Mouse (Mus musculus): ENCODE results near the gene Nol3. TPM values are rescaled to one million over a fixed set of nuclear protein-coding genes. Genes with fewer than 3 reads are reported as not detected.
"Not testable (repeated sequence)": the region's sequence is repeated elsewhere in the genome, so short reads cannot be mapped to it uniquely, and the experiment has no call there.

The Nol3 gene
- polyA plus RNA-seq, 1 experiment from 2014 or later, result 3.0 TPM

DNA sequence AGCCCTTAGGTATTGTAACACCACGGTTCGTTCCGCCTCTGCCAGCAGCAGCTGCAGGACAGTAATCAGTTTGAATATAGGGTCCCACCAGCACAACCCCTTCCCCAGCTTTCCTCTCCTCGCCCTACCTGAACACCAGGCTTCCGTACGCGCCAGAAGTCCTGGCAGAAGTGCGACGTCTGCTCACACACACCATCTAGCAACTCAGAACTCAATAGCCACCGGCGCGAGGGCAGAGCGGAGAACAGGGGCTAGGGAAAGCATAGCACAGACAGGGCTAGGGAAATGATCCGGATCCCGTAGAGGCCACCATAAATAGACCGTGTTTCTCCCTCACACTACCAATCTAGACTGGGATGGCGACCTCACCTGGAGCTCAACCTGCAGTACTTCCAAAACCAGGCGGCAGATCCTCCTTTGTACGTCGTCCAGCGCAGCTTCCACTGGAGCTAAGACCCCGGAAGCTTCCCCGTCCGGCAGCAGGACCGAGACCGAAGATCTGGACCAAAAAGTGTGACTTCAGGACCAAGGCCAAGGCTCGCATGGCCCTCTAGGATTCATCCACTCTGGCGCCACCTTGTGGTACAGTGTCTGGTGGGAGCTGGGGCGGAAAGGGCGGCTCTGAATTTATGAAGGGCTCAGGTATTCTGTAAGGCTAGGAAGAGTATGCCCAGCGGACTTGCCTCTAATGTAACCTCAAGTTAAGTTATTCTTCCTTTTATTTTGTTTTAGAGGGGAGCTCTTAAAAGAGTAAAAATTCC lies 14.8 kb downstream of the Nol3 start:
- Histone ChIP-seq H3K9ac (replicated peaks; ENCODE audit: low read length) (peak overlapping the region; percentile 7; the same call in 1 of the 2 replicates), H3K27me3 (ENCODE audit: control insufficient read depth, insufficient read depth, low read length) (peaks cover 10% of the 10 kb centered on the region; the same call in 1 of the 2 replicates), H3K4me2 (ENCODE audit: low read length) (peak overlapping the region; percentile 67), H3K36me3 (ENCODE audit: control insufficient read depth, insufficient read depth, low read length) (no peaks in the 10 kb centered on the region), H3K9me3 (ENCODE audit: control insufficient read depth, low read length) (no peaks in the 10 kb centered on the region), H3K27ac (replicated peaks; ENCODE audit: low read depth, low read length) (no peak overlapping the region), H3K4me3 (replicated peaks; ENCODE audit: low read depth, low read length) (peak overlapping the region; percentile 49), H3K4me1 (ENCODE audit: control insufficient read depth, insufficient read depth, low read length) (peaks cover 38% of the 10 kb centered on the region)
- DNase-seq (peak; percentile 90), ATAC-seq (ENCODE audit: low FRiP score, low TSS enrichment) (no peak)
- 4% methylated on average over 31 of the region's 31 CpGs for whole genome bisulfite sequencing

- H3K4me1 ChIP-seq (ENCODE audit: control insufficient read depth, insufficient read depth, low read length), result peaks cover 32% of the 10 kb centered on the region
- WGBS, result 82% methylated on average over 8 of the region's 8 CpGs
- DNase-seq; H3K4me2 ChIP-seq (ENCODE audit: low read length); H3K27ac ChIP-seq (replicated peaks; ENCODE audit: low read depth, low read length); ATAC-seq (ENCODE audit: low FRiP score, low TSS enrichment); H3K36me3 ChIP-seq (ENCODE audit: control insufficient read depth, insufficient read depth, low read length); H3K9me3 ChIP-seq (ENCODE audit: control insufficient read depth, low read length); H3K9ac ChIP-seq (replicated peaks; ENCODE audit: low read length); H3K27me3 ChIP-seq (ENCODE audit: control insufficient read depth, insufficient read depth, low read length); H3K4me3 ChIP-seq (replicated peaks; ENCODE audit: low read depth, low read length): not testable (repeated sequence)
These were observed 15.4 kb downstream of the Nol3 start for GRCm38 (mm10) chr8:105291364-105291763.

GRCm38 (mm10) chr8:105291802-105292201 lies 15.9 kb downstream of the Nol3 start:
- H3K4me2 ChIP-seq (ENCODE audit: low read length); H3K27ac ChIP-seq (replicated peaks; ENCODE audit: low read depth, low read length); DNase-seq; H3K9me3 ChIP-seq (ENCODE audit: control insufficient read depth, low read length); H3K27me3 ChIP-seq (ENCODE audit: control insufficient read depth, insufficient read depth, low read length); H3K9ac ChIP-seq (replicated peaks; ENCODE audit: low read length); H3K4me3 ChIP-seq (replicated peaks; ENCODE audit: low read depth, low read length); H3K36me3 ChIP-seq (ENCODE audit: control insufficient read depth, insufficient read depth, low read length); ATAC-seq (ENCODE audit: low FRiP score, low TSS enrichment): not testable (repeated sequence)
- peaks cover 28% of the 10 kb centered on the region for H3K4me1 ChIP-seq (ENCODE audit: control insufficient read depth, insufficient read depth, low read length)
- 73% methylated on average over 3 of the region's 3 CpGs for WGBS

GRCm38 (mm10) chr8:105292471-105292870 lies 16.5 kb downstream of the Nol3 start:
- Histone ChIP-seq H3K4me1 (ENCODE audit: control insufficient read depth, insufficient read depth, low read length) (peaks cover 21% of the 10 kb centered on the region), H3K9me3 (ENCODE audit: control insufficient read depth, low read length) (no peaks in the 10 kb centered on the region), H3K4me2 (ENCODE audit: low read length) (no peak overlapping the region), H3K9ac (replicated peaks; ENCODE audit: low read length) (no peak overlapping the region), H3K4me3 (replicated peaks; ENCODE audit: low read depth, low read length) (no peak overlapping the region), H3K27me3 (ENCODE audit: control insufficient read depth, insufficient read depth, low read length) (peaks cover 10% of the 10 kb centered on the region; the same call in 1 of the 2 replicates), H3K36me3 (ENCODE audit: control insufficient read depth, insufficient read depth, low read length) (no peaks in the 10 kb centered on the region), H3K27ac (replicated peaks; ENCODE audit: low read depth, low read length) (no peak overlapping the region)
- ATAC-seq (ENCODE audit: low FRiP score, low TSS enrichment) (no peak), DNase-seq (no peak)
- 87% methylated on average over 7 of the region's 7 CpGs for WGBS

DNA sequence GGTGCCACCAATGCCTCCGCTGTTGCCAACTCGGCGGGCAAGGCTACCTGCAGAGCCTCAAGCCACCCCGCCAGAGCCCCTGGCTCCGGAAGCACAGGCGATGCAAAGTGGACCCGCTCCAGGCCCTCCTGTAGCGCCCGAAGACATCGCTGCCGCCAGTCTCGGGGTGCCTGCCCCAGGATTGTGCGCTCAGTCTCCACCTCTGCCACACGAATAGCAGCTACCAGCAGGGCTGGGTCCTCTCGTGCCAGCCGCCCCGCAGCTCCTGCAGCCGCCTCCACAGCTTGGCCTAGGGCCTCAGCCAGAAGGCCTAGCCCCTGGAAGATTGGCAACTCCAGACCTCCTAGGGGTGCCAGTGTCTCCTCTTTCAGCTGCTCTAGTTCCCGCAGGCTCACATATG lies 17.5 kb downstream of the Nol3 start:
- Histone ChIP-seq H3K4me2 (ENCODE audit: low read length) (no peak overlapping the region), H3K9ac (replicated peaks; ENCODE audit: low read length) (no peak overlapping the region), H3K27ac (replicated peaks; ENCODE audit: low read depth, low read length) (no peak overlapping the region), H3K9me3 (ENCODE audit: control insufficient read depth, low read length) (no peaks in the 10 kb centered on the region), H3K4me1 (ENCODE audit: control insufficient read depth, insufficient read depth, low read length) (peaks cover 15% of the 10 kb centered on the region), H3K27me3 (ENCODE audit: control insufficient read depth, insufficient read depth, low read length) (peaks cover 10% of the 10 kb centered on the region; the same call in 1 of the 2 replicates), H3K36me3 (ENCODE audit: control insufficient read depth, insufficient read depth, low read length) (no peaks in the 10 kb centered on the region), H3K4me3 (replicated peaks; ENCODE audit: low read depth, low read length) (no peak overlapping the region)
- no peak for ATAC-seq (ENCODE audit: low FRiP score, low TSS enrichment)
- DNase-seq, result no peak
- 67% methylated on average over 19 of the region's 19 CpGs for WGBS

DNA sequence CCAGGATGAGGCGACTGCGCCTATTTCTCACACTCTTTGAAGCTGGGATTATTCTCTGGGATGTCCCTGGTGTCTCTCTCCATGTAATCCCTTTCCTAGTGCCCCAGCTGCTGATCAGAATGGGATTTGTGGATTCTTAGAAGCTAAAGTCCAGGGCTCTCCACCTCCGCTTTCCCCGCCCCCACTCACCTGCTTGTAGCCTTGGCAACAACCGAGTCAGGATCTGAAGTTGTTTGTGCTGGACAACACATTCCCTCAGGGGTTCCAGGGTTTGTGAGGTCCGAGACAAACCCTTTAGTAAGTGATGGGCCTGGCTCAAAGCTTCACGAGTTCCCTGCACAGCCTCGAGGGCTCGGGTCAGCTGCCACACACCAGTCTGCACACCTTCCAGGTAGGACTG lies 18.8 kb downstream of the Nol3 start:
- 59% methylated on average over 9 of the region's 9 CpGs for WGBS
- no peak for DNase-seq
- Histone ChIP-seq H3K4me2 (ENCODE audit: low read length) (no peak overlapping the region), H3K36me3 (ENCODE audit: control insufficient read depth, insufficient read depth, low read length) (peaks cover 12% of the 10 kb centered on the region), H3K9ac (replicated peaks; ENCODE audit: low read length) (no peak overlapping the region), H3K4me1 (ENCODE audit: control insufficient read depth, insufficient read depth, low read length) (peaks cover 22% of the 10 kb centered on the region), H3K27ac (replicated peaks; ENCODE audit: low read depth, low read length) (no peak overlapping the region), H3K27me3 (ENCODE audit: control insufficient read depth, insufficient read depth, low read length) (peaks cover 10% of the 10 kb centered on the region; the same call in 1 of the 2 replicates), H3K4me3 (replicated peaks; ENCODE audit: low read depth, low read length) (no peak overlapping the region), H3K9me3 (ENCODE audit: control insufficient read depth, low read length) (no peaks in the 10 kb centered on the region)
- ATAC-seq (ENCODE audit: low FRiP score, low TSS enrichment), result no peak

GRCm38 (mm10) chr8:105295256-105295655 lies 19.3 kb downstream of the Nol3 start:
- DNase-seq, result no peak
- H3K4me2 ChIP-seq (ENCODE audit: low read length), result no peak overlapping the region
- no peak overlapping the region for H3K27ac ChIP-seq (replicated peaks; ENCODE audit: low read depth, low read length)
- no peak overlapping the region for H3K4me3 ChIP-seq (replicated peaks; ENCODE audit: low read depth, low read length)
- H3K27me3 ChIP-seq (ENCODE audit: control insufficient read depth, insufficient read depth, low read length), result peaks cover 10% of the 10 kb centered on the region; the same call in 1 of the 2 replicates
- no peak overlapping the region for H3K9ac ChIP-seq (replicated peaks; ENCODE audit: low read length)
- no peak for ATAC-seq (ENCODE audit: low FRiP score, low TSS enrichment)
- WGBS, result 73% methylated on average over 11 of the region's 11 CpGs
- peaks cover 18% of the 10 kb centered on the region for H3K4me1 ChIP-seq (ENCODE audit: control insufficient read depth, insufficient read depth, low read length)
- H3K36me3 ChIP-seq (ENCODE audit: control insufficient read depth, insufficient read depth, low read length), result peaks cover 17% of the 10 kb centered on the region
- H3K9me3 ChIP-seq (ENCODE audit: control insufficient read depth, low read length), result no peaks in the 10 kb centered on the region

GRCm38 (mm10) chr8:105295895-105296573 lies 20.1 kb downstream of the Nol3 start, which contains the start of gene Exoc3l:
TSS of gene Exoc3l (minus strand) at chr8:105296101.
- Histone ChIP-seq H3K4me2 (ENCODE audit: low read length) (peak within 1 kb of the TSS; percentile 95), H3K9ac (replicated peaks; ENCODE audit: low read length) (no peak within 1 kb of the TSS), H3K4me3 (replicated peaks; ENCODE audit: low read depth, low read length) (peak within 1 kb of the TSS; percentile 97), H3K9me3 (ENCODE audit: control insufficient read depth, low read length) (no peaks in the 10 kb centered on the region), H3K27ac (replicated peaks; ENCODE audit: low read depth, low read length) (no peak within 1 kb of the TSS), H3K36me3 (ENCODE audit: control insufficient read depth, insufficient read depth, low read length) (peaks cover 25% of the 10 kb centered on the region), H3K4me1 (ENCODE audit: control insufficient read depth, insufficient read depth, low read length) (peaks cover 12% of the 10 kb centered on the region), H3K27me3 (ENCODE audit: control insufficient read depth, insufficient read depth, low read length) (peaks cover 3% of the 10 kb centered on the region; the same call in 1 of the 2 replicates)
- ATAC-seq (ENCODE audit: low FRiP score, low TSS enrichment), result no peak
- 71% methylated on average over 11 of the region's 11 CpGs for WGBS
- no peak for DNase-seq

All from midbrain, embryonic 14.5 days (tissue).